Mouse (Mus musculus): Measurements from ENCODE around the gene Tex37. TPM values are rescaled to one million over a fixed set of nuclear protein-coding genes. Genes with fewer than 3 reads are reported as not detected.

Gene Tex37
- polyA plus RNA-seq (2016; fragmentation: Nextera tagmentation; extraction: Ambion mirVana): not detected in 2 replicates

GRCm38 (mm10) chr6:70918827-70919226 lies at the start of gene Tex37:
Tex37 (minus strand) TSS chr6:70918927.
- Histone ChIP-seq H3K9me3 (no peaks in the 10 kb centered on the region), H3K27ac (no peak within 1 kb of the TSS), H3K4me1 (peaks cover 7% of the 10 kb centered on the region), H3K36me3 (no peaks in the 10 kb centered on the region), H3K4me3 (no peak within 1 kb of the TSS), H3K27me3 (ENCODE audit: insufficient read depth, poor library complexity, severe bottlenecking) (0 out of 2 replicates have a peak, but pooled peaks cover 8% of the 10 kb centered on the region)
- WGBS: 82% methylated on average over 3 of the region's 3 CpGs
- no peak for DNase-seq (ENCODE audit: low spot score)

GRCm38 (mm10) chr6:70968291-70968690 lies 49.6 kb upstream of the Tex37 start:
- Histone ChIP-seq H3K4me3 (no peak overlapping the region), H3K27me3 (ENCODE audit: insufficient read depth, poor library complexity, severe bottlenecking) (peaks cover 41% of the 10 kb centered on the region), H3K27ac (no peak overlapping the region; the same call in 1 of the 2 replicates), H3K9me3 (no peaks in the 10 kb centered on the region), H3K4me1 (peaks cover 18% of the 10 kb centered on the region), H3K36me3 (no peaks in the 10 kb centered on the region)
- no peak for DNase-seq (ENCODE audit: low spot score)
- 63% methylated on average over 4 of the region's 4 CpGs for WGBS

GRCm38 (mm10) chr6:70967422-70967821 lies 48.7 kb upstream of the Tex37 start:
- no peak for DNase-seq (ENCODE audit: low spot score)
- H3K36me3 ChIP-seq: no peaks in the 10 kb centered on the region
- H3K4me3 ChIP-seq: peak overlapping the region; percentile 47
- peaks cover 49% of the 10 kb centered on the region for H3K27me3 ChIP-seq (ENCODE audit: insufficient read depth, poor library complexity, severe bottlenecking)
- peaks cover 18% of the 10 kb centered on the region for H3K4me1 ChIP-seq
- H3K27ac ChIP-seq: peak overlapping the region; percentile 60; the same call in 1 of the 2 replicates
- WGBS: 2% methylated on average over 8 of the region's 8 CpGs
- H3K9me3 ChIP-seq: no peaks in the 10 kb centered on the region

GRCm38 (mm10) chr6:70965694-70966093 lies 47.0 kb upstream of the Tex37 start:
- WGBS: 25% methylated on average over 7 of the region's 7 CpGs
- H3K9me3 ChIP-seq: no peaks in the 10 kb centered on the region
- H3K36me3 ChIP-seq: no peaks in the 10 kb centered on the region
- H3K27ac ChIP-seq: no peak overlapping the region
- H3K4me1 ChIP-seq: peaks cover 18% of the 10 kb centered on the region
- DNase-seq (ENCODE audit: low spot score): no peak
- H3K4me3 ChIP-seq: no peak overlapping the region
- H3K27me3 ChIP-seq (ENCODE audit: insufficient read depth, poor library complexity, severe bottlenecking): peaks cover 58% of the 10 kb centered on the region

GRCm38 (mm10) chr6:70964116-70964830 lies 45.5 kb upstream of the Tex37 start:
- Histone ChIP-seq H3K4me1 (peaks cover 18% of the 10 kb centered on the region), H3K36me3 (no peaks in the 10 kb centered on the region), H3K27ac (no peak overlapping the region), H3K27me3 (ENCODE audit: insufficient read depth, poor library complexity, severe bottlenecking) (peaks cover 73% of the 10 kb centered on the region), H3K9me3 (no peaks in the 10 kb centered on the region), H3K4me3 (no peak overlapping the region)
- no peak for DNase-seq (ENCODE audit: low spot score)
- 37% methylated on average over 6 of the region's 6 CpGs for WGBS

- Histone ChIP-seq H3K36me3 (no peaks in the 10 kb centered on the region), H3K4me1 (peaks cover 12% of the 10 kb centered on the region), H3K9me3 (no peaks in the 10 kb centered on the region), H3K27ac (no peak overlapping the region), H3K4me3 (peak overlapping the region; percentile 67), H3K27me3 (ENCODE audit: insufficient read depth, poor library complexity, severe bottlenecking) (peaks cover 85% of the 10 kb centered on the region)
- WGBS: 14% methylated on average over 7 of the region's 7 CpGs
- DNase-seq (ENCODE audit: low spot score): no peak
Measured at GRCm38 (mm10) chr6:70957341-70957940, 38.7 kb upstream of the Tex37 start.

GRCm38 (mm10) chr6:70956936-70957335 lies 38.2 kb upstream of the Tex37 start:
- H3K4me3 ChIP-seq: peak overlapping the region; percentile 67
- H3K27me3 ChIP-seq (ENCODE audit: insufficient read depth, poor library complexity, severe bottlenecking): peaks cover 87% of the 10 kb centered on the region
- 1% methylated on average over 34 of the region's 34 CpGs for WGBS
- H3K4me1 ChIP-seq: peaks cover 12% of the 10 kb centered on the region
- H3K9me3 ChIP-seq: no peaks in the 10 kb centered on the region
- no peak overlapping the region for H3K27ac ChIP-seq
- no peaks in the 10 kb centered on the region for H3K36me3 ChIP-seq
- DNase-seq (ENCODE audit: low spot score): no peak

- 0 out of 2 replicates have a peak within 1 kb of the TSS, but pooled peaks have one; percentile 6 for H3K27ac ChIP-seq
- peak; percentile 78 for DNase-seq (ENCODE audit: low spot score)
- peaks cover 84% of the 10 kb centered on the region for H3K27me3 ChIP-seq (ENCODE audit: insufficient read depth, poor library complexity, severe bottlenecking)
- peak within 1 kb of the TSS; percentile 67 for H3K4me3 ChIP-seq
- H3K36me3 ChIP-seq: no peaks in the 10 kb centered on the region
- WGBS: under 1% methylated on average over 67 of the region's 67 CpGs
- H3K9me3 ChIP-seq: no peaks in the 10 kb centered on the region
- H3K4me1 ChIP-seq: peaks cover 12% of the 10 kb centered on the region
Measured at GRCm38 (mm10) chr6:70956285-70956912, 37.7 kb upstream of the Tex37 start, which contains the start of gene Foxi3. Foxi3 (plus strand) TSS chr6:70956531.

GRCm38 (mm10) chr6:70955841-70956240 lies 37.1 kb upstream of the Tex37 start:
- DNase-seq (ENCODE audit: low spot score): no peak
- peaks cover 12% of the 10 kb centered on the region for H3K4me1 ChIP-seq
- WGBS: 2% methylated on average over 12 of the region's 12 CpGs
- no peaks in the 10 kb centered on the region for H3K9me3 ChIP-seq
- H3K27ac ChIP-seq: no peak overlapping the region
- H3K4me3 ChIP-seq: peak overlapping the region; percentile 67
- no peaks in the 10 kb centered on the region for H3K36me3 ChIP-seq
- H3K27me3 ChIP-seq (ENCODE audit: insufficient read depth, poor library complexity, severe bottlenecking): peaks cover 79% of the 10 kb centered on the region

- WGBS: 4% methylated on average over 14 of the region's 14 CpGs
- no peak overlapping the region for H3K27ac ChIP-seq
- no peak overlapping the region for H3K4me3 ChIP-seq
- no peaks in the 10 kb centered on the region for H3K36me3 ChIP-seq
- DNase-seq (ENCODE audit: low spot score): no peak
- H3K9me3 ChIP-seq: no peaks in the 10 kb centered on the region
- peaks cover 12% of the 10 kb centered on the region for H3K4me1 ChIP-seq
- H3K27me3 ChIP-seq (ENCODE audit: insufficient read depth, poor library complexity, severe bottlenecking): peaks cover 74% of the 10 kb centered on the region
Measured at GRCm38 (mm10) chr6:70955291-70955800, 36.6 kb upstream of the Tex37 start.

GRCm38 (mm10) chr6:70954040-70954439 lies 35.3 kb upstream of the Tex37 start:
- no peak for DNase-seq (ENCODE audit: low spot score)
- WGBS: 10% methylated on average over 6 of the region's 6 CpGs
- H3K4me3 ChIP-seq: no peak overlapping the region
- H3K27ac ChIP-seq: no peak overlapping the region
- peaks cover 12% of the 10 kb centered on the region for H3K4me1 ChIP-seq
- H3K9me3 ChIP-seq: no peaks in the 10 kb centered on the region
- H3K36me3 ChIP-seq: no peaks in the 10 kb centered on the region
- H3K27me3 ChIP-seq (ENCODE audit: insufficient read depth, poor library complexity, severe bottlenecking): peaks cover 61% of the 10 kb centered on the region

- WGBS: 71% methylated on average over 7 of the region's 7 CpGs
- H3K4me3 ChIP-seq: no peak overlapping the region
- no peaks in the 10 kb centered on the region for H3K9me3 ChIP-seq
- H3K27ac ChIP-seq: no peak overlapping the region
- H3K27me3 ChIP-seq (ENCODE audit: insufficient read depth, poor library complexity, severe bottlenecking): peaks cover 53% of the 10 kb centered on the region
- DNase-seq (ENCODE audit: low spot score): no peak
- no peaks in the 10 kb centered on the region for H3K36me3 ChIP-seq
- peaks cover 12% of the 10 kb centered on the region for H3K4me1 ChIP-seq
Measured at GRCm38 (mm10) chr6:70953274-70953673, 34.5 kb upstream of the Tex37 start.

GRCm38 (mm10) chr6:70931801-70932200 lies 13.1 kb upstream of the Tex37 start:
- no peaks in the 10 kb centered on the region for H3K36me3 ChIP-seq
- no peaks in the 10 kb centered on the region for H3K4me1 ChIP-seq
- 84% methylated on average over 2 of the region's 2 CpGs for WGBS
- no peak for DNase-seq (ENCODE audit: low spot score)
- H3K4me3 ChIP-seq: no peak overlapping the region
- no peaks in the 10 kb centered on the region for H3K9me3 ChIP-seq
- peaks cover 6% of the 10 kb centered on the region; the same call in 1 of the 2 replicates for H3K27me3 ChIP-seq (ENCODE audit: insufficient read depth, poor library complexity, severe bottlenecking)
- no peak overlapping the region for H3K27ac ChIP-seq
